Mouse (Mus musculus) bone marrow, adult 2 months (tissue): ENCODE measurements around the gene Sh3rf1.

Experiments used
- CTCF ChIP-seq: fragments of 200-500 bp; IDR thresholded peaks from 2 replicates; pipeline ENCODE4 v1.5.1; 2011; ENCODE audit warnings: low read length, control low read depth; ENCODE audit not compliant: control insufficient read depth, insufficient read depth
- POLR2A ChIP-seq: fragments of 200-500 bp; IDR thresholded peaks from 2 replicates; pipeline ENCODE4 v1.6.1; 2011; ENCODE audit warnings: low read depth, mild to moderate bottlenecking, control low read depth, low read length, borderline replicate concordance; ENCODE audit not compliant: control insufficient read depth

- TF ChIP-seq CTCF (no peak), POLR2A (no peak)
Measured at GRCm38 (mm10) chr8:61435481-61435880, 211.8 kb downstream of the Sh3rf1 start.
